Mouse (Mus musculus): Measurements from ENCODE around the gene Mcrs1. TPM values are rescaled to one million over a fixed set of nuclear protein-coding genes. Genes with fewer than 3 reads are reported as not detected.

The Mcrs1 gene
- 84.9 and 94.4 TPM in 2 replicates for polyA plus RNA-seq (2012; rRNA removed)

- H3K27ac ChIP-seq (ENCODE audit: insufficient read depth, low read length): peak within 1 kb of the TSS; percentile 96
- H3K27me3 ChIP-seq (ENCODE audit: control insufficient read depth, insufficient read depth, low read length): no peaks in the 10 kb centered on the region
- TF ChIP-seq POLR2A (IDR thresholded peaks at IDR 0.05; ENCODE audit: borderline replicate concordance, insufficient read depth, low read length) (peak; percentile 62; the same call in 1 of the 2 replicates), CTCF (IDR thresholded peaks at IDR 0.05; ENCODE audit: borderline replicate concordance, insufficient read depth, low read depth, low read length) (no peak)
- H3K4me1 ChIP-seq (ENCODE audit: control insufficient read depth, insufficient read depth, low read length): peaks cover 17% of the 10 kb centered on the region
- WGBS: under 1% methylated on average over 52 of the region's 52 CpGs
- peak; percentile 98 to 99 for DNase-seq
- peak within 1 kb of the TSS; percentile 80 for H3K4me3 ChIP-seq (replicated peaks; ENCODE audit: insufficient read depth, low read depth, low read length)
These were observed at the start of gene Mcrs1 for GRCm38 (mm10) chr15:99251626-99252380. TSS of gene Mcrs1 (minus strand) at chr15:99251961.

GRCm38 (mm10) chr15:99296213-99296612 is 44.5 kb upstream of the Mcrs1 start:
- H3K27ac ChIP-seq (ENCODE audit: insufficient read depth, low read length): no peak overlapping the region
- peak in 1 of 2 experiments; percentile 23 for DNase-seq
- H3K4me3 ChIP-seq (replicated peaks; ENCODE audit: insufficient read depth, low read depth, low read length): peak overlapping the region; percentile 98
- no peaks in the 10 kb centered on the region for H3K27me3 ChIP-seq (ENCODE audit: control insufficient read depth, insufficient read depth, low read length)
- WGBS: 21% methylated on average over 5 of the region's 5 CpGs
- H3K4me1 ChIP-seq (ENCODE audit: control insufficient read depth, insufficient read depth, low read length): no peaks in the 10 kb centered on the region
- no peak for TF ChIP-seq CTCF (IDR thresholded peaks at IDR 0.05; ENCODE audit: borderline replicate concordance, insufficient read depth, low read depth, low read length)
- no peak for TF ChIP-seq POLR2A (IDR thresholded peaks at IDR 0.05; ENCODE audit: borderline replicate concordance, insufficient read depth, low read length)

GRCm38 (mm10) chr15:99295484-99295981 is 43.8 kb upstream of the Mcrs1 start, which contains the start of gene Fam186b:
TSS of gene Fam186b (minus strand) at chr15:99295888.
- Histone ChIP-seq H3K27ac (ENCODE audit: insufficient read depth, low read length) (peak within 1 kb of the TSS; percentile 68), H3K4me1 (ENCODE audit: control insufficient read depth, insufficient read depth, low read length) (no peaks in the 10 kb centered on the region), H3K4me3 (replicated peaks; ENCODE audit: insufficient read depth, low read depth, low read length) (peak within 1 kb of the TSS; percentile 98), H3K27me3 (ENCODE audit: control insufficient read depth, insufficient read depth, low read length) (no peaks in the 10 kb centered on the region)
- peak; percentile 45 to 55 for DNase-seq
- WGBS: 2% methylated on average over 16 of the region's 17 CpGs
- TF ChIP-seq POLR2A (IDR thresholded peaks at IDR 0.05; ENCODE audit: borderline replicate concordance, insufficient read depth, low read length): no peak
- TF ChIP-seq CTCF (IDR thresholded peaks at IDR 0.05; ENCODE audit: borderline replicate concordance, insufficient read depth, low read depth, low read length): no peak

- H3K4me3 ChIP-seq (replicated peaks; ENCODE audit: insufficient read depth, low read depth, low read length): peak within 1 kb of the TSS; percentile 98
- H3K4me1 ChIP-seq (ENCODE audit: control insufficient read depth, insufficient read depth, low read length): no peaks in the 10 kb centered on the region
- peak; percentile 93 to 94 for DNase-seq
- WGBS: under 1% methylated on average over 53 of the region's 64 CpGs
- H3K27ac ChIP-seq (ENCODE audit: insufficient read depth, low read length): peak within 1 kb of the TSS; percentile 68
- TF ChIP-seq POLR2A (IDR thresholded peaks at IDR 0.05; ENCODE audit: borderline replicate concordance, insufficient read depth, low read length): peak; percentile 47; the same call in 1 of the 2 replicates
- no peak for TF ChIP-seq CTCF (IDR thresholded peaks at IDR 0.05; ENCODE audit: borderline replicate concordance, insufficient read depth, low read depth, low read length)
- no peaks in the 10 kb centered on the region for H3K27me3 ChIP-seq (ENCODE audit: control insufficient read depth, insufficient read depth, low read length)
These were observed 43.1 kb upstream of the Mcrs1 start, which contains the start of gene Prpf40b for GRCm38 (mm10) chr15:99294813-99295374. TSS of gene Prpf40b (plus strand) at chr15:99295087.

GRCm38 (mm10) chr15:99294287-99294686 is 42.5 kb upstream of the Mcrs1 start:
- DNase-seq: no peak
- Histone ChIP-seq H3K4me1 (ENCODE audit: control insufficient read depth, insufficient read depth, low read length) (no peaks in the 10 kb centered on the region), H3K27me3 (ENCODE audit: control insufficient read depth, insufficient read depth, low read length) (no peaks in the 10 kb centered on the region), H3K27ac (ENCODE audit: insufficient read depth, low read length) (no peak overlapping the region), H3K4me3 (replicated peaks; ENCODE audit: insufficient read depth, low read depth, low read length) (peak overlapping the region; percentile 98)
- WGBS: 9% methylated on average over 16 of the region's 16 CpGs
- no peak for TF ChIP-seq POLR2A (IDR thresholded peaks at IDR 0.05; ENCODE audit: borderline replicate concordance, insufficient read depth, low read length)
- TF ChIP-seq CTCF (IDR thresholded peaks at IDR 0.05; ENCODE audit: borderline replicate concordance, insufficient read depth, low read depth, low read length): no peak

GRCm38 (mm10) chr15:99290586-99290985 is 38.8 kb upstream of the Mcrs1 start:
- no peaks in the 10 kb centered on the region for H3K4me1 ChIP-seq (ENCODE audit: control insufficient read depth, insufficient read depth, low read length)
- TF ChIP-seq POLR2A (IDR thresholded peaks at IDR 0.05; ENCODE audit: borderline replicate concordance, insufficient read depth, low read length) (no peak), CTCF (IDR thresholded peaks at IDR 0.05; ENCODE audit: borderline replicate concordance, insufficient read depth, low read depth, low read length) (no peak)
- no peak for DNase-seq
- H3K27me3 ChIP-seq (ENCODE audit: control insufficient read depth, insufficient read depth, low read length): no peaks in the 10 kb centered on the region
- WGBS: 91% methylated on average over 11 of the region's 11 CpGs
- no peak overlapping the region for H3K4me3 ChIP-seq (replicated peaks; ENCODE audit: insufficient read depth, low read depth, low read length)
- H3K27ac ChIP-seq (ENCODE audit: insufficient read depth, low read length): no peak overlapping the region

GRCm38 (mm10) chr15:99285189-99285535 is 33.4 kb upstream of the Mcrs1 start:
- no peak for DNase-seq
- no peaks in the 10 kb centered on the region for H3K4me1 ChIP-seq (ENCODE audit: control insufficient read depth, insufficient read depth, low read length)
- no peak overlapping the region for H3K4me3 ChIP-seq (replicated peaks; ENCODE audit: insufficient read depth, low read depth, low read length)
- no peak for TF ChIP-seq CTCF (IDR thresholded peaks at IDR 0.05; ENCODE audit: borderline replicate concordance, insufficient read depth, low read depth, low read length)
- TF ChIP-seq POLR2A (IDR thresholded peaks at IDR 0.05; ENCODE audit: borderline replicate concordance, insufficient read depth, low read length): no peak
- H3K27me3 ChIP-seq (ENCODE audit: control insufficient read depth, insufficient read depth, low read length): no peaks in the 10 kb centered on the region
- no peak overlapping the region for H3K27ac ChIP-seq (ENCODE audit: insufficient read depth, low read length)
- 60% methylated on average over 8 of the region's 8 CpGs for WGBS

Data from cerebellum, adult 2 months (tissue).